Mouse (Mus musculus): ENCODE data around the gene Hoxa6. TPM values are rescaled to one million over a fixed set of nuclear protein-coding genes. Genes with fewer than 3 reads are reported as not detected.
A peak's percentile ranks its signal among the peaks of the same experiment; 100 is the strongest.

The Hoxa6 gene
- polyA plus RNA-seq, 1 experiment from 2014 or later: not detected

DNA sequence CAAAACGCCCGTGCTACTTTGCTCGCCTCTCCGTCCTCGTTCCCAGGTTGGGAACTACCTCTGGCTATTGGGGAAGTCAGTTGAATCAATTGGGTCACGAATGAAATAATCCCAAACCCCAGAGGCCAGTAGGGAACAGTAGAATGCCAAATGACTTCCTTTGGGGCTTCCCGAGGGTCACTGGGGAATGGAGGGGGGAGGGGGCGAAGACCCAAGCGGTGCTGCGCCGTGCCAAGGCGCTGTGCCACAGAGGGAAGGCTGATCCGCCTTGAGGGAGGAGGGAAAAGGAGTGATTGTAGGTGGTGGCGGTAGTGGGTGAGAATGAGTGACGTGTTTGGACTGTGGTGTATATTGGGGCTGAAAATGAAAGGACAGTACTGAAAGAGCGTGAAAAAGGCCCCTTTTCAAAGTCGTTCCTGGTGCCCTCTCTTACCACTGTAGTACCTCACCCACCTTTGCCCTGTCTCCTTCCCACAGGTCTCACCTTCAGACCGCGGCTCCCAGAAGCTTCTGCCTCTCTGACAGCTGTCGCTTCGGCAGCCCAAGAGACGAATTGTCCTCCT, 4.1 kb upstream of the Hoxa6 start:
- no peak overlapping the region for H3K27ac ChIP-seq (ENCODE audit: low read depth, low read length)
- no peak overlapping the region for H3K9ac ChIP-seq (ENCODE audit: low read length)
- peaks cover 98% of the 10 kb centered on the region for H3K27me3 ChIP-seq (replicated peaks; ENCODE audit: control insufficient read depth, insufficient read depth, low read length)
- 2% methylated on average over 22 of the region's 22 CpGs for WGBS
- H3K36me3 ChIP-seq (ENCODE audit: control insufficient read depth, insufficient read depth, low read length): no peaks in the 10 kb centered on the region
- no peaks in the 10 kb centered on the region for H3K9me3 ChIP-seq (replicated peaks; ENCODE audit: control insufficient read depth, low read length)
- peaks cover 6% of the 10 kb centered on the region; the same call in 1 of the 2 replicates for H3K4me1 ChIP-seq (ENCODE audit: control insufficient read depth, insufficient read depth, low read length)
- DNase-seq (ENCODE audit: low spot score): no peak
- no peak overlapping the region for H3K4me3 ChIP-seq (ENCODE audit: low read depth, low read length)
- no peak overlapping the region for H3K4me2 ChIP-seq (ENCODE audit: low read length)
- no peak for ATAC-seq

DNA sequence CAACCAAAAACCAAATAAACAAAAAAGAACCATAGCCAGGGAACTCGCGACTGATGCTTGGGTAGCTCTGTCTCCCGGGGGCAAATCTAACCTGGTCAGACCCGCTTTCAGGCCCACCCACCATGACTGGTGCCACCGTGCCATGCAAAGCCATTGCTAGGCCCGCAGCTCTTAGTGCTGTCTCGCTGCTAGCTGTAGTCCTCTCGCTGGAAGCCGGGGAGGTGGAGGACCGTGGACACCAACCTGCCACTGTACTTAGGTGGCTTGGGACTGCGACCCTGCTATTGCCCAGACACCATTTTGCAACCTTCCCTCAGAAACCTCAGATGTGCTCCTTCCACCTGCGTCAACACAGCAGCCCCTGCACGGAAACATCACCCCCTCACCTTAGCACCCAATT, 3.4 kb upstream of the Hoxa6 start:
- H3K27me3 ChIP-seq (replicated peaks; ENCODE audit: control insufficient read depth, insufficient read depth, low read length): peaks cover 98% of the 10 kb centered on the region
- no peaks in the 10 kb centered on the region for H3K9me3 ChIP-seq (replicated peaks; ENCODE audit: control insufficient read depth, low read length)
- WGBS: 6% methylated on average over 13 of the region's 13 CpGs
- ATAC-seq (no peak), DNase-seq (ENCODE audit: low spot score) (no peak)
- H3K4me3 ChIP-seq (ENCODE audit: low read depth, low read length): no peak overlapping the region
- 0 out of 2 replicates have a peak, but pooled peaks cover 1% of the 10 kb centered on the region for H3K4me1 ChIP-seq (ENCODE audit: control insufficient read depth, insufficient read depth, low read length)
- H3K4me2 ChIP-seq (ENCODE audit: low read length): no peak overlapping the region
- H3K9ac ChIP-seq (ENCODE audit: low read length): no peak overlapping the region
- H3K27ac ChIP-seq (ENCODE audit: low read depth, low read length): no peak overlapping the region
- H3K36me3 ChIP-seq (ENCODE audit: control insufficient read depth, insufficient read depth, low read length): no peaks in the 10 kb centered on the region

DNA sequence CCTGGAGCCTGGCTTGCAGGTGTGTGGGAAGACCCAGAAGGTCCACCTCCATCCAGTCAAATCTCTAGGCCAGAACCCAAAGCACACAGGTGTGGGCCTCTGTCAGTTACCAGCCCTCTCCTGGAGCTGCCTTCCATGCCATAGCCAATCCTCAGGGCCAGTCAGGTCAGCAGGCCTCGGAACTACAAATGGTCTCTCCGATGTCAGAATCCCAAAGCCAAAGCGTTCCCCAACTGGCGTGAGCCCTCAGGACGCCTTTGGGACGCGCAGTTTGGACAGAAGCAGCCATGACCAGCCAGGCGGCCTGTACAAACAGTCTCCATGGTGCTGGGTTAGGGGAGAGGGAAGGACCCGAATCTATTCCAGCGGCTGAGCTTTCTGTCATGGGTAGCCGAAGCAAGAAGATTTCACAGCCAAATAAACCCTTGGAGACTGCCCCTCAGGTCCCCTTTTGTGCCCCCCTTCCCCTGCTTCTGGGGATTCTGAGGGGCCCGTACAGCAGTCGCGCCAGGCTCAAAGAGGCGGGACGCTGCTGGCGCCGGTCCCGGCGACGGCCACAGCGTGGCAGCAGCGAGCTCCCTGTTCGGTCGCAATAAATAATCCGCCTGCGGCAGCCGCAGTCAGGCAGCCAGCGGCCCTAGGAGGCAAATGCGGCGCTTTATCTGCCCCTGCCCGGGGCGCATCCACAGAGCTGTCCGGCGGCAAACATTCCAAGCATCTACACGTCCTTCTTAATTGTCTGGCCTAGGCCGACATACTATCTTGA, 2.8 kb upstream of the Hoxa6 start:
- Histone ChIP-seq H3K4me2 (ENCODE audit: low read length) (no peak overlapping the region), H3K4me1 (ENCODE audit: control insufficient read depth, insufficient read depth, low read length) (no peaks in the 10 kb centered on the region), H3K27me3 (replicated peaks; ENCODE audit: control insufficient read depth, insufficient read depth, low read length) (peaks cover 98% of the 10 kb centered on the region), H3K4me3 (ENCODE audit: low read depth, low read length) (no peak overlapping the region), H3K9ac (ENCODE audit: low read length) (no peak overlapping the region), H3K27ac (ENCODE audit: low read depth, low read length) (no peak overlapping the region), H3K9me3 (replicated peaks; ENCODE audit: control insufficient read depth, low read length) (no peaks in the 10 kb centered on the region), H3K36me3 (ENCODE audit: control insufficient read depth, insufficient read depth, low read length) (no peaks in the 10 kb centered on the region)
- 1% methylated on average over 37 of the region's 37 CpGs for WGBS
- peak; percentile 88 for DNase-seq (ENCODE audit: low spot score)
- peak; percentile 73 for ATAC-seq

DNA sequence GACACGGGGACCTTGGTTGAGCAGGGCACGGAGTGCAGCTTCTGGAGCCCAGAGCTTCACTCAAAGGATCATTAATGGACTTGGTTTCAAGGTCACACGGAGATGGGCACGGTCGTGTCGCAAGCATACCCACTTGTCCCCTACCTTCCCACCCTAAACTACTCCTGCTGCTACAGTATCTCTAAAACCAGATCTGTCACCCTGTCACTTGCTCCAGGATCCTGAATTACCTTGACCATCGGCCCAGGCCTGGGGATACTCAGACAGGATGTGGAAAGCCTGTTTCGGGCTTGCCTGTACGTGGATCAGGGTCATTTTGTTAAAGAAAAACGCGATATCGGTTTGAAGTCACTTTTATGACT, 1.1 kb upstream of the Hoxa6 start:
- 6% methylated on average over 12 of the region's 12 CpGs for WGBS
- DNase-seq (ENCODE audit: low spot score): no peak
- H3K27me3 ChIP-seq (replicated peaks; ENCODE audit: control insufficient read depth, insufficient read depth, low read length): peaks cover 97% of the 10 kb centered on the region
- H3K4me1 ChIP-seq (ENCODE audit: control insufficient read depth, insufficient read depth, low read length): no peaks in the 10 kb centered on the region
- no peak for ATAC-seq
- H3K9ac ChIP-seq (ENCODE audit: low read length): no peak overlapping the region
- no peaks in the 10 kb centered on the region for H3K9me3 ChIP-seq (replicated peaks; ENCODE audit: control insufficient read depth, low read length)
- no peak overlapping the region for H3K27ac ChIP-seq (ENCODE audit: low read depth, low read length)
- no peak overlapping the region for H3K4me3 ChIP-seq (ENCODE audit: low read depth, low read length)
- no peak overlapping the region for H3K4me2 ChIP-seq (ENCODE audit: low read length)
- H3K36me3 ChIP-seq (ENCODE audit: control insufficient read depth, insufficient read depth, low read length): no peaks in the 10 kb centered on the region

DNA sequence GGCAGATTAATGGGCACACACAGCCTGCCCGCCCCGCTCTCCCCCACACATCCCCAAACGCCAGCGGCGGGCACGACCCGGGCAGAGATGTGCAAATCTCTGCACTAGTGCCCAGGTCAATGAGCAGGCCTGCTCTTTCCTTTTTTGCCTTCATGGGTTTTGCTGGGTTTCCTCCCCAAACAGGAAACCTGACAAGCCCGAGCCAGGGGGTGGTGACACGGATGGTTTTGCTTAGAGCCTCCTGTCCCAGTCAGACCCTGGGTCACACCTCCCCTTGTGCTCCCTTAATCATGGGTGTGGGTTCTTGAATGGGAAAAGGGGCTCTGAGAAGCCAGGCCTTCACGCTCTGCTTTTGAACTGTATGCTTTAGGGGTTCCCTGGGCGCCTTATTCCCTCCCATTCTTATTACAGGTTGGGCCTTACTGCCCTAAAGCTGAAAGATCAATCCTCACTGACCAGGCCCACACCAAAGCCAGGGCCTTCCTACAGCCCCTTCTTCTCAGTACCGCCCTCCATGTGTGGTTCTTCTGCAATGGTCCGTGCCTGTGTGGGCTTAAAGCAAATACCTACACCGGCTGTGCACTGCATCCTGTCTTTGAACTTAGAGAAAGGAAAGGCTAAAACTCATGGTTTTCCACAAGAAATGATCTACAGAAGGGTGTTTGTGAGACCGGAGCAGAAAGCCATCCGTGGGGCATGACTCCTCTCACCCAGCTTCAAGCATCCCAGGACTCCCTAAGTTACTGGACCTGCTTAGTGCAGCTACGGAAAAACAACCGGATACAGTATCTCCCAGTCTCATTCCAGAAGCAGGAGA, 554 bp upstream of the Hoxa6 start:
- no peaks in the 10 kb centered on the region for H3K36me3 ChIP-seq (ENCODE audit: control insufficient read depth, insufficient read depth, low read length)
- ATAC-seq (no peak), DNase-seq (ENCODE audit: low spot score) (no peak)
- no peaks in the 10 kb centered on the region for H3K4me1 ChIP-seq (ENCODE audit: control insufficient read depth, insufficient read depth, low read length)
- H3K27me3 ChIP-seq (replicated peaks; ENCODE audit: control insufficient read depth, insufficient read depth, low read length): peaks cover 97% of the 10 kb centered on the region
- no peak overlapping the region for H3K4me2 ChIP-seq (ENCODE audit: low read length)
- no peak overlapping the region for H3K4me3 ChIP-seq (ENCODE audit: low read depth, low read length)
- H3K9me3 ChIP-seq (replicated peaks; ENCODE audit: control insufficient read depth, low read length): no peaks in the 10 kb centered on the region
- WGBS: 3% methylated on average over 18 of the region's 18 CpGs
- H3K27ac ChIP-seq (ENCODE audit: low read depth, low read length): no peak overlapping the region
- no peak overlapping the region for H3K9ac ChIP-seq (ENCODE audit: low read length)

DNA sequence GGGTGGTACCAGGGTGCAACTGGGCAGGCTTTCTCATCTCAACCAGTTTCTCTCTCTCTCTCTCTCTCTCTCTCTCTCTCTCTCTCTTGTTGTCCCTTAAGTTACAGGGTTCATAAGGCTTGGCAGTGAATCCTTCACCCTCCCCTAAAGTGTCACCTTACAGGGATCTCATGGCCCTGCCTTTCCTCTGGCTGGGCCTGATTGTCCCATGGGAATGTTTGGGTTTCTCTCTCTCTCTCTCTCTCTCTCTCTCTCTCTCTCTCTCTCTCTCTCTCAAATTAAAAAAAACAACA, 892 bp downstream of the Hoxa6 start:
- H3K9me3 ChIP-seq (replicated peaks; ENCODE audit: control insufficient read depth, low read length): no peaks in the 10 kb centered on the region
- H3K9ac ChIP-seq (ENCODE audit: low read length): no peak overlapping the region
- H3K4me3 ChIP-seq (ENCODE audit: low read depth, low read length): no peak overlapping the region
- H3K27ac ChIP-seq (ENCODE audit: low read depth, low read length): no peak overlapping the region
- H3K4me2 ChIP-seq (ENCODE audit: low read length): no peak overlapping the region
- ATAC-seq (no peak), DNase-seq (ENCODE audit: low spot score) (no peak)
- peaks cover 97% of the 10 kb centered on the region for H3K27me3 ChIP-seq (replicated peaks; ENCODE audit: control insufficient read depth, insufficient read depth, low read length)
- no peaks in the 10 kb centered on the region for H3K36me3 ChIP-seq (ENCODE audit: control insufficient read depth, insufficient read depth, low read length)
- no peaks in the 10 kb centered on the region for H3K4me1 ChIP-seq (ENCODE audit: control insufficient read depth, insufficient read depth, low read length)

DNA sequence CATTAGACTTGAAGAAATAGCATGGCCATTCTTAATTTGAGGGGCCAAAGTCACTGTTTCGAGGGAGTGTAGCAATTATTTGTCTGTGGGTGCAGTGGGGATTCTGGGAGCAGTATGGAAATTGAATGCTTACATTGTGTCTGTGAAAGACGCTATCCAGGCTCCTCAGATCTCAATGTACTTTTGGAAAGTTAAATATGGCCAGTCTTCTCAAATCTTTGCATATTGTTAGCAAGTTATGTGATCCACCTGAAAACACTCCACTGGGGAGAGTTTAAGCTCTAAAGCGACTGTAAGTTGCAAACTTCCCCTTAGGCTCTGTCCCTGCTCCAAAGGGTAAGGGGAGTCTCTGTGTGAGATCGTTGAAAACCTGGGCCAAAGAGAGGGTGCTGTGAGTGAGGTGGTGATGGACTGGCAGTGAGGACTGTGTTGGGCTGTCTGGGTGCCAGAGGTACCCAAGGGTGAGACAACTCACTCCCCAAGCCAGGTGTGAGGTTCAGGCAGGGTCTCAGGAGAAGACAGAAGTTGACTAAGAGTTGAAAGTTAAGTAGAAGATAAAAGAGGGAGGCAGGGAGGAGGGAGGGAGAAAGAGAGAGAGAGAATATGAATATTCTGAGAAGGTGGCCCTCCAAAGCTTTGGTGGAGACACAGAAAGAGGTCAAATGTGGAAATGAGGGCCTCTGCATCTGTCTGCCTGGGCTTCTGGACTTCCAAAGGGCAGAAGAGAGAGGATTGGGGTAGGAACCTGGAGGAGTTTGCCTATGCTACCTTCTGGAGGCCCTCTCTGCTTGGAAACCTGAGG, 1.4 kb downstream of the Hoxa6 start:
- DNase-seq (ENCODE audit: low spot score): no peak
- Histone ChIP-seq H3K9ac (ENCODE audit: low read length) (no peak overlapping the region), H3K9me3 (replicated peaks; ENCODE audit: control insufficient read depth, low read length) (no peaks in the 10 kb centered on the region), H3K36me3 (ENCODE audit: control insufficient read depth, insufficient read depth, low read length) (no peaks in the 10 kb centered on the region), H3K27me3 (replicated peaks; ENCODE audit: control insufficient read depth, insufficient read depth, low read length) (peaks cover 97% of the 10 kb centered on the region), H3K27ac (ENCODE audit: low read depth, low read length) (no peak overlapping the region), H3K4me3 (ENCODE audit: low read depth, low read length) (no peak overlapping the region), H3K4me1 (ENCODE audit: control insufficient read depth, insufficient read depth, low read length) (no peaks in the 10 kb centered on the region), H3K4me2 (ENCODE audit: low read length) (no peak overlapping the region)
- no peak for ATAC-seq
- WGBS: 1% methylated on average over 4 of the region's 4 CpGs

DNA sequence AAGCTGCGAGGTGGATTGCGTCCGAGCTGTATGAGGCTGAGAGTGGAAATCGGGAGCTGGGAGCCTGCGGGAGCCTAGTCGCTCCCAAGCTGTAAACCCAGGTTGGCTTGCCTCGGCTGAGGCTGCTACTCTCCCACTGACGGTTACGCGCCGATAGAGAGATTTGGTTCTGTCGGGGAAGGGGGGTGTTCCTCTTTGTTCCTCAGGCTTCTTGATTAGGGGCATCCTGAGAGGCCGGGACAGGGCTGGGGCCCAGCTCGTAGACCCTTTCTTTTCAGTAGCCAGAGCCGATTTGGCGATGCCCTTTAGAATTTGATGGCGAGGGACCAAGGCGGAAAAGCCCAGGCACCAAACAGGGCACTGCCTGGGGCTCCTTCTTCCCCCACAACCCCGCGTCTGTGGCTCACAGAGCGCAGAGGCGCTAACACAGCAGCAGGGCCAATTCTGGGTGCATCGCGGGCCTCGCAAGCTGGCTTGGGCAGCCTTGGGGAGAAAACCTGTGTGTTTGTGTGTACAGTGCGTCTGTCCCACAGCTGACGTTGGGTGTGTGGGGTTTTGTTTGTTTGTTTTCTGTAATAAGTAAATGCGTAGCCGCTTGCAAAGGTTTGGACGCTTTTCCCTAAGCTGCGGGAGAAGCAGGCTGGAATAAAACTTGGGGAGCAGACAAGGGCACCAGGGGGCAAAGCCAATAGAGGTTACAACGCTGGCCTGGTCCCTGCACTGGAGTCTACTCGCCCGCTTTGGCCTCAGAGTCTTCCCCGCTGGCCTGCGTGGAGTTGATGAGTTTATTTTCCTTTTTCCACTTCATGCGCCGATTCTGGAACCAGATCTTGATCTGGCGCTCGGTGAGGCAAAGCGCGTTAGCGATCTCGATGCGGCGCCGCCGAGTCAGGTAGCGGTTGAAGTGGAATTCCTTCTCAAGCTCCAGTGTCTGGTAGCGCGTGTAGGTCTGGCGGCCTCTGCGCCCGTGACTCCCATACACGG, 2.6 kb downstream of the Hoxa6 start:
- DNase-seq (ENCODE audit: low spot score) (no peak), ATAC-seq (no peak)
- under 1% methylated on average over 55 of the region's 55 CpGs for WGBS
- Histone ChIP-seq H3K27me3 (replicated peaks; ENCODE audit: control insufficient read depth, insufficient read depth, low read length) (peaks cover 97% of the 10 kb centered on the region), H3K4me2 (ENCODE audit: low read length) (no peak overlapping the region), H3K4me3 (ENCODE audit: low read depth, low read length) (no peak overlapping the region), H3K9me3 (replicated peaks; ENCODE audit: control insufficient read depth, low read length) (no peaks in the 10 kb centered on the region), H3K36me3 (ENCODE audit: control insufficient read depth, insufficient read depth, low read length) (no peaks in the 10 kb centered on the region), H3K9ac (ENCODE audit: low read length) (no peak overlapping the region), H3K4me1 (ENCODE audit: control insufficient read depth, insufficient read depth, low read length) (no peaks in the 10 kb centered on the region), H3K27ac (ENCODE audit: low read depth, low read length) (no peak overlapping the region)

Data from forebrain, embryonic 14.5 days (tissue).